Mouse (Mus musculus): ENCODE measurements around the gene Col16a1. TPM values are rescaled to one million over a fixed set of nuclear protein-coding genes. Genes with fewer than 3 reads are reported as not detected.

The Col16a1 gene
- polyA plus RNA-seq, 1 experiment from 2014 or later, result 46.2 TPM

GRCm38 (mm10) chr4:130017036-130017674 lies 30.5 kb upstream of the Col16a1 start:
- no peak overlapping the region for H3K27ac ChIP-seq
- 66% methylated on average over 18 of the region's 18 CpGs for WGBS
- no peak overlapping the region for H3K4me2 ChIP-seq (replicated peaks)
- H3K36me3 ChIP-seq, result 0 out of 2 replicates have a peak, but pooled peaks cover 8% of the 10 kb centered on the region
- peaks cover 29% of the 10 kb centered on the region for H3K27me3 ChIP-seq
- no peak overlapping the region for H3K9ac ChIP-seq
- H3K4me3 ChIP-seq, result no peak overlapping the region
- H3K9me3 ChIP-seq, result no peaks in the 10 kb centered on the region
- ATAC-seq (ENCODE audit: insufficient number of reproducible peaks, insufficient read depth, low FRiP score, low TSS enrichment), result no peak
- peaks cover 15% of the 10 kb centered on the region for H3K4me1 ChIP-seq

DNA sequence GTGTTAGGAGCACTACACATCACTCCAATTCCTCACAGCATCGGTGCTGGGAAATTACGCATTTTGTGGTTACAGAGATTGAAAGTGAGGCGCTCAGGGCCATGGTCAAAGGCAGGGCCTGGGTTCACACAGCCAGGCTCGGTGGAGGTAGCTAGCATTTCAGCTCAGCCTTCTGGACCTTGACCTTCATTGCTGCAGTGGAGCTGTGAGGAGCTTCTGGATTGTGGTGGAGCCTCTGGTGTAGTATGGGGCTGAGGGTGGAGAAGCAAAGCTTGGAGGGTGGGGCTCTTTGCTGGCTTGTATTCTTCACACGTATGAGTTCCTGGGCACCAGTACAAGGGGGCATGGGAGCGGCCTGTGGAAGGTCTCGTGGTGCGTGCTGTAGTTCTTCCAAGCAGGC lies 24.7 kb upstream of the Col16a1 start:
- Histone ChIP-seq H3K27me3 (peaks cover 5% of the 10 kb centered on the region; the same call in 1 of the 2 replicates), H3K4me1 (peaks cover 4% of the 10 kb centered on the region; the same call in 1 of the 2 replicates), H3K27ac (no peak overlapping the region), H3K36me3 (0 out of 2 replicates have a peak, but pooled peaks cover 5% of the 10 kb centered on the region), H3K4me2 (replicated peaks) (no peak overlapping the region), H3K9me3 (no peaks in the 10 kb centered on the region), H3K9ac (no peak overlapping the region), H3K4me3 (no peak overlapping the region)
- WGBS, result 89% methylated on average over 8 of the region's 8 CpGs
- no peak for ATAC-seq (ENCODE audit: insufficient number of reproducible peaks, insufficient read depth, low FRiP score, low TSS enrichment)

DNA sequence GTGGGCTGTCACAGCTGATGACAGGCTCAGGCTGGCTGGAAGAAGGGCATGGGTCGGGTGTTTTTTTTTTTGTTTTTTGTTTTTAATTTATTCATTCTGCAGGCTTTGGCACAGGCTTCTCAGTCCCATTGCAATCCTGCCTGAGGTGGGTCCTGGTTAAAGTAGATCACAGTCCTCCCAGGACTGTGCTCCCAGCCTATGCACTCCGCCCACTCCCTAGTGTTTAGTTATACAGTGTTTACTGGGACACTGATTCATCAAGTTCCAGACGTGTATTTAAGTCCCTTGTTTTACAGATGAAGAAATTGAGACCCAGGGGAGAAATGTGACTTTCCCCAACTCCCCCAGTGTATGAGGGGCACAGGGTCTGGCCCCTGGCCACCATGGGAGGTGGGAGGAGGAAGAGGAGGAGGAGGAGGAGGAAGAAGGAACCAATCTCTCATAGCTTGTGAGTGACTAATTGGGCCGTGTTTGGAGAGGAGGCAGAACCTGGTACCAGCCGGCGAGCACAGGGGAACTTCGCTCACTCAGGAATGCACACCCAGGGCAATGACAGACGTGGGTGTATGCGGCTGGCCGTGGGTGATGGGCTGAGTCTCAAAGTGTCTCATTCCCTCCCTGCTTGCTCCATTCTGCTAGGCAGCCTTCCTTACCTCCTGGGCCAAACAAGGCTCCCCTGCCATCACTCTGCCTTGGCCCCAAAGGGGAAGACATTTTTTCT lies 24.0 kb upstream of the Col16a1 start:
- 0 out of 2 replicates have a peak, but pooled peaks cover 2% of the 10 kb centered on the region for H3K27me3 ChIP-seq
- H3K27ac ChIP-seq, result no peak overlapping the region
- no peaks in the 10 kb centered on the region for H3K36me3 ChIP-seq
- no peak overlapping the region for H3K4me2 ChIP-seq (replicated peaks)
- H3K4me3 ChIP-seq, result no peak overlapping the region
- 74% methylated on average over 10 of the region's 10 CpGs for WGBS
- ATAC-seq (ENCODE audit: insufficient number of reproducible peaks, insufficient read depth, low FRiP score, low TSS enrichment), result no peak
- H3K4me1 ChIP-seq, result peaks cover 4% of the 10 kb centered on the region; the same call in 1 of the 2 replicates
- H3K9ac ChIP-seq, result no peak overlapping the region
- H3K9me3 ChIP-seq, result no peaks in the 10 kb centered on the region

DNA sequence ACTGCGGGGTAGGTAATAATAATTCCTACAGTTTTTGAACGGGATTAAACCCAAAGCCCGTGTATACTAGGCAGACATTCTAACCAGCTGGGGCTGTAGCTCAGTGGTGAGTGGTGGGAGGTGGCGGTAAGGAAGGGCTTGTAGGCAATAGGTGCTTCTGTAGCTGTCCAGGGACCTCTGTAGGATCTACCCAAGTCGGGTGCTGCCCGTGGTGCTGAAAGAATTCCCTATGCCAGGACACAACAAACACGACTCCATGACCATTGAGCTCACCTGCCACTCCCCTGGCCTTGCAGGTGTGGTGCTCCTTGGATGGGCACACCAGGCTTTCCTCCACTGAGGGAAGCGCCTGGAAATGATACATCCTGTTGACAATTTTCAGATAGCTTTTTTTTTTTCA lies 22.1 kb upstream of the Col16a1 start:
- Histone ChIP-seq H3K27ac (no peak overlapping the region), H3K9me3 (no peaks in the 10 kb centered on the region), H3K27me3 (0 out of 2 replicates have a peak, but pooled peaks cover 2% of the 10 kb centered on the region), H3K4me1 (peaks cover 4% of the 10 kb centered on the region; the same call in 1 of the 2 replicates), H3K36me3 (no peaks in the 10 kb centered on the region), H3K4me2 (replicated peaks) (no peak overlapping the region), H3K9ac (no peak overlapping the region), H3K4me3 (no peak overlapping the region)
- no peak for ATAC-seq (ENCODE audit: insufficient number of reproducible peaks, insufficient read depth, low FRiP score, low TSS enrichment)
- WGBS, result 43% methylated on average over 8 of the region's 8 CpGs

DNA sequence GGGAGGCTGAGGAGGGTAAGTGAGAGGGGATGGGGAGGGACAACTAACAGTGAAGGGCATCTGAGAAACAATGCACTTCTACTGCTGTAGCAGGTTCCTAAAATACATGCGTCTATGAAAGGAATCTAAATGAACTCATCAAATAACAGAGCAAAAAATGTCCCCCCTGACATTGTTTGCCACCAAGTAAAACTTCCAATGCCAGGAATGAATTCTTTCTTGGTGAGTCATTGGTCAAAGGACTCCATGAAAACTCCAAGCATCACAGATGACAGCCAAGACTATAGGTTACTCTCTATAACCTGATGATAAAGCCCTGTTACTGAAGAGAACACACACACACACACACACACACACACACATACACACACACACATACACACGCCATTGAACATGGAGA lies 16.5 kb upstream of the Col16a1 start:
- ATAC-seq (ENCODE audit: insufficient number of reproducible peaks, insufficient read depth, low FRiP score, low TSS enrichment), result no peak
- 81% methylated on average over 2 of the region's 2 CpGs for WGBS
- Histone ChIP-seq H3K4me2 (replicated peaks) (no peak overlapping the region), H3K9me3 (no peaks in the 10 kb centered on the region), H3K27ac (no peak overlapping the region), H3K9ac (no peak overlapping the region), H3K36me3 (no peaks in the 10 kb centered on the region), H3K27me3 (peaks cover 28% of the 10 kb centered on the region), H3K4me3 (no peak overlapping the region), H3K4me1 (peaks cover 4% of the 10 kb centered on the region; the same call in 1 of the 2 replicates)

GRCm38 (mm10) chr4:130033496-130033895 lies 14.1 kb upstream of the Col16a1 start:
- peaks cover 26% of the 10 kb centered on the region for H3K27me3 ChIP-seq
- no peak overlapping the region for H3K9ac ChIP-seq
- 46% methylated on average over 7 of the region's 7 CpGs for WGBS

DNA sequence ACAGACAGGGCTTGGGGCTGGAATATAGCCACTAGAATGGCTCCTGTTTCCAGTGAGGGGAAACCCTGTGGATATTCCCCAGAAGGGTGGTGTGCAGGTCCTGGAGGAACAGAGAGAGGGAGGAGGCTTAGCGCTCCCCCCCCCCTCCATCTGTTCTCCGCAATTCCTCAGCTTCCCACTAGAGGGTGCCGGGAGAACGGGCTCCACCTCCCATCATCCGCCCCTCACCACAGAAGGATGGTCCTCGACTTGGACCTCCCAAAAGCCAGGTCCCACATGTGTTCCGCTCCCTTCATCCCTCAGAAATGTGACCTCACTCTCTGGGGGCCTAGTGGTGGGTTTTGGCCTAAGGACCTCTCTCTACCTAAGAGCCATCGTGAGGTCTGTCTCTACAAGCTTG lies 11.5 kb upstream of the Col16a1 start:
- WGBS, result 5% methylated on average over 8 of the region's 8 CpGs
- no peaks in the 10 kb centered on the region for H3K9me3 ChIP-seq
- H3K4me1 ChIP-seq, result peaks cover 16% of the 10 kb centered on the region; the same call in 1 of the 2 replicates
- H3K4me3 ChIP-seq, result no peak overlapping the region
- no peak overlapping the region for H3K9ac ChIP-seq
- ATAC-seq (ENCODE audit: insufficient number of reproducible peaks, insufficient read depth, low FRiP score, low TSS enrichment), result no peak
- peaks cover 26% of the 10 kb centered on the region for H3K27me3 ChIP-seq
- no peaks in the 10 kb centered on the region for H3K36me3 ChIP-seq
- H3K27ac ChIP-seq, result no peak overlapping the region
- no peak overlapping the region for H3K4me2 ChIP-seq (replicated peaks)

More at GRCm38 (mm10) chr4:130033496-130033895, 14.1 kb upstream of the Col16a1 start:
- no peak for ATAC-seq (ENCODE audit: insufficient number of reproducible peaks, insufficient read depth, low FRiP score, low TSS enrichment)
- Histone ChIP-seq H3K4me1 (peaks cover 16% of the 10 kb centered on the region; the same call in 1 of the 2 replicates), H3K9me3 (no peaks in the 10 kb centered on the region), H3K4me3 (no peak overlapping the region), H3K4me2 (replicated peaks) (no peak overlapping the region), H3K36me3 (no peaks in the 10 kb centered on the region), H3K27ac (no peak overlapping the region)

GRCm38 (mm10) chr4:130036573-130037401 lies 10.9 kb upstream of the Col16a1 start:
- Histone ChIP-seq H3K27me3 (peaks cover 26% of the 10 kb centered on the region), H3K4me1 (peaks cover 17% of the 10 kb centered on the region), H3K4me2 (replicated peaks) (peak overlapping the region; percentile 32), H3K36me3 (no peaks in the 10 kb centered on the region), H3K9ac (0 out of 2 replicates have a peak overlapping the region, but pooled peaks have one; percentile 30), H3K9me3 (no peaks in the 10 kb centered on the region), H3K27ac (0 out of 2 replicates have a peak overlapping the region, but pooled peaks have one; percentile 41), H3K4me3 (0 out of 2 replicates have a peak overlapping the region, but pooled peaks have one; percentile 12)
- WGBS, result 9% methylated on average over 23 of the region's 23 CpGs
- peak; percentile 42 for ATAC-seq (ENCODE audit: insufficient number of reproducible peaks, insufficient read depth, low FRiP score, low TSS enrichment)

GRCm38 (mm10) chr4:130039351-130039750 lies 8.3 kb upstream of the Col16a1 start:
- Histone ChIP-seq H3K4me3 (no peak overlapping the region), H3K4me1 (peaks cover 32% of the 10 kb centered on the region), H3K9me3 (no peaks in the 10 kb centered on the region), H3K9ac (no peak overlapping the region), H3K4me2 (replicated peaks) (no peak overlapping the region), H3K27ac (no peak overlapping the region), H3K27me3 (peaks cover 14% of the 10 kb centered on the region), H3K36me3 (no peaks in the 10 kb centered on the region)
- ATAC-seq (ENCODE audit: insufficient number of reproducible peaks, insufficient read depth, low FRiP score, low TSS enrichment), result no peak
- 52% methylated on average over 5 of the region's 5 CpGs for WGBS

GRCm38 (mm10) chr4:130041076-130041475 lies 6.6 kb upstream of the Col16a1 start:
- no peaks in the 10 kb centered on the region for H3K9me3 ChIP-seq
- no peak overlapping the region for H3K9ac ChIP-seq
- no peak overlapping the region for H3K4me3 ChIP-seq
- no peaks in the 10 kb centered on the region for H3K36me3 ChIP-seq
- peaks cover 41% of the 10 kb centered on the region for H3K4me1 ChIP-seq
- ATAC-seq (ENCODE audit: insufficient number of reproducible peaks, insufficient read depth, low FRiP score, low TSS enrichment), result no peak
- no peak overlapping the region for H3K4me2 ChIP-seq (replicated peaks)
- 83% methylated on average over 11 of the region's 11 CpGs for WGBS
- no peaks in the 10 kb centered on the region for H3K27me3 ChIP-seq
- no peak overlapping the region for H3K27ac ChIP-seq

DNA sequence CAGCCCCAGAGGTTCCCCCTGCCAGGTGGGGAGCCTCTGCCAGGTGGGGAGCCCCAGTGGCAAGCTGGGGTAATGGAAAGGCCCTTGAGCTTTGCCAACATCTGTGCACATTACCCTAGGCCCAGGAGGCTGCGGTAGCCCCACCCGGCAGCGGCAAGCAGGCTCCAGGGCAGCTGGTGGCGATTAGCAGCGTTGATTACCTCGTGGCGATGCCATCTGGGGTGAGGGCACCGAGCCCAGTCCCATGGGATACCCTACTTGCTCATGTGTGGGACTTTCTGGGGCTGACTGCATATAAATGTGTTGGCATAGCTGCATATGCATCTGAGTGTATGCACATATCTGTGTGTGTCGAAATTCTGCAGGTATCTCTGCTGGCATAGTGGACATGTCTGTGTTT lies 3.4 kb upstream of the Col16a1 start:
- no peaks in the 10 kb centered on the region for H3K27me3 ChIP-seq
- no peaks in the 10 kb centered on the region for H3K36me3 ChIP-seq
- no peak overlapping the region for H3K4me2 ChIP-seq (replicated peaks)
- H3K4me1 ChIP-seq, result peaks cover 56% of the 10 kb centered on the region
- ATAC-seq (ENCODE audit: insufficient number of reproducible peaks, insufficient read depth, low FRiP score, low TSS enrichment), result no peak
- WGBS, result 47% methylated on average over 9 of the region's 9 CpGs
- 0 out of 2 replicates have a peak overlapping the region, but pooled peaks have one; percentile 24 for H3K9ac ChIP-seq
- no peaks in the 10 kb centered on the region for H3K9me3 ChIP-seq
- peak overlapping the region; percentile 42; the same call in 1 of the 2 replicates for H3K27ac ChIP-seq
- no peak overlapping the region for H3K4me3 ChIP-seq

All from embryonic facial prominence, embryonic 12.5 days (tissue).